Mouse (Mus musculus): ENCODE measurements around the gene Crispld2.

The Crispld2 gene

DNA sequence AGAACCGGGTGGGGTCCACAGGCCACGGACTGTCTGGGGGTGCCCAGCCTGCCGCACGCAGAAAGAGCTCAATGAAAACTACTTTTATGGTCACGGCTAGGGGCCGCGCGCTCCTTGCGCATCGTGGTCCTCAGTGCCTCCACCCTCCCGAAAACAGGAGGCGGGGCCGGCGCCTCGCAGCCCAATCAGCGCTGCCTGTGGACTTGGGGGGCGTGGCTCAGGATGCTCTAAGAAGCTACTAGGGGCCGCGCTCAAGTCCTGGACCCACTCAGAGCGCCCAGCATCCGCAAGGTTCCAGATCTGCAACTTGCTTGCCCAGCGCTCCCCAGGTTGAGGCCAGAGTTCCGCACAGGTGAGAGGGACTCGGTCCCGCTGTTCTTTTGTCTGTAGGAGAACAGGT, at the start of gene Crispld2:
Crispld2 (plus strand) TSS at position 190 of the 400 bp plus-strand sequence.
- WGBS: 2% methylated on average over 25 of the region's 25 CpGs

GRCm38 (mm10) chr8:119943616-119944015, 48.6 kb upstream of the Crispld2 start:
- 83% methylated on average over 10 of the region's 10 CpGs for WGBS

- 64% methylated on average over 9 of the region's 9 CpGs for WGBS
Observed at GRCm38 (mm10) chr8:119944096-119944811, 48.0 kb upstream of the Crispld2 start.

GRCm38 (mm10) chr8:119946326-119946865, 45.8 kb upstream of the Crispld2 start:
- WGBS: 47% methylated on average over 8 of the region's 8 CpGs

- WGBS: 89% methylated on average over 19 of the region's 19 CpGs
Observed at GRCm38 (mm10) chr8:119947653-119948052, 44.6 kb upstream of the Crispld2 start.

DNA sequence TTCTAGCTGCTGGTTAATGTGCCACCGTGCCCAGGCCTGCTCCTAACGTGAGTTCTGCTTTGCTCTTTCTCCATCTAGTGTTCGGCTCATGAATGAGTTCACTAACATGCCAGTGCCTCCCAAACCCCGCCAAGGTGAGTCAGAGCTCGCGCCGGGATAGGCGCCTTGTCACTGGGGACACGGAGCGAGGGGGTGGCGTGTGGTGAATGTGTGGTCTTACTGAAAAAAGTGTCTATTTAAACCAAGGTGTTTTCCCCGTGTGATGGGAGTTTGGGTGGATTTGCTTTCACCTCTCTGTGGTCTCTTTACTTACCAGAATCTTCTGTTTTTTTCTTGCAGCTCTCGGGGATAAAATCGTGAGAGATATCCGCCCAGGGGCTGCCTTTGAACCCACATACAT, 43.9 kb upstream of the Crispld2 start:
- WGBS: 58% methylated on average over 15 of the region's 15 CpGs

- WGBS: 59% methylated on average over 7 of the region's 7 CpGs
Observed at GRCm38 (mm10) chr8:119952282-119952681, 40.0 kb upstream of the Crispld2 start.

DNA sequence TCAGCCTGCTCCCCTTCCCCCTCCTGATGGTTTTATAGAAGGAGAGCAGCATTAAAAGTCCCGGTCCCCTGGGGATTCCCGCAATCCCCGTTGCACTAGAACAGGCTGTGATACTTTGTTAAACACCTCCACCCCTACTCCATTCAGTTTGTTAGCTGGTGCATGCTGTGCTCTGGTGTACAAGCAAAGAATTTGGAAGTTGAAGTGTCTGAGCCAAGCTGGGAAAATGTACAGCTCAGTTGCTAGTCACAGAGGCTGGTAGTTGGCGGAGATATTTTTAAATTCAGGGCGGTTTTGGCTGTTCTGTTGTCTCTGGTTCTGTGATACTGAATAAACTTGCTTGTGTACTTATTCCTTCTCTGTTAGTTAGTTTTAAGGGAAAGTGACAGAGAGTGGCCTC, 39.5 kb upstream of the Crispld2 start:
- 28% methylated on average over 5 of the region's 5 CpGs for WGBS

DNA sequence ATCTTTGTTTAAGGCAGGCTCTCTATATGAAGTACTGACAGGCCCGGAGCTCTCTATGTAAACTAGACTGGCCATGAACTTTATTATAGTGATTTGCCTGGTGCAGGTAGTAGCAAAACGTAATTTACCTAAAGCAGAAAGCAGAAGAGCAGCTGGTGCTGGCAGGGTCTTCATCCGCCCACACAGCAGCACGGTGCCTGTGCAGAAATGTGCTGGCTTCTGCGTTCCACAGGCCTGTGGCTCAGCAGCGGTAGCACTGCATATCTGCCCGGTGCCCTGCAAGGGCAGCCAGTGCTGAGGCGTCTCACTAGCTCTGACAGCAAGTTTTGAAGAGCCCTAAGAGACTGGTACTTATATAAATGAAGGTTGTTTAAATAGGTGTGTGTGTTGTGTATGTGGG, 36.9 kb upstream of the Crispld2 start:
- WGBS: 62% methylated on average over 8 of the region's 8 CpGs

GRCm38 (mm10) chr8:119958076-119958475, 34.2 kb upstream of the Crispld2 start:
- WGBS: 97% methylated on average over 10 of the region's 10 CpGs

- 16% methylated on average over 5 of the region's 5 CpGs for WGBS
Observed at GRCm38 (mm10) chr8:119960531-119961104, 31.6 kb upstream of the Crispld2 start.

- WGBS: 80% methylated on average over 4 of the region's 4 CpGs
Observed at GRCm38 (mm10) chr8:119964859-119965258, 27.4 kb upstream of the Crispld2 start.

- WGBS: 89% methylated on average over 9 of the region's 9 CpGs
Observed at GRCm38 (mm10) chr8:119967435-119967834, 24.8 kb upstream of the Crispld2 start.

- 51% methylated on average over 9 of the region's 9 CpGs for WGBS
Observed at GRCm38 (mm10) chr8:119970169-119970568, 22.1 kb upstream of the Crispld2 start.

GRCm38 (mm10) chr8:119972558-119972957, 19.7 kb upstream of the Crispld2 start:
- 75% methylated on average over 12 of the region's 12 CpGs for WGBS

DNA sequence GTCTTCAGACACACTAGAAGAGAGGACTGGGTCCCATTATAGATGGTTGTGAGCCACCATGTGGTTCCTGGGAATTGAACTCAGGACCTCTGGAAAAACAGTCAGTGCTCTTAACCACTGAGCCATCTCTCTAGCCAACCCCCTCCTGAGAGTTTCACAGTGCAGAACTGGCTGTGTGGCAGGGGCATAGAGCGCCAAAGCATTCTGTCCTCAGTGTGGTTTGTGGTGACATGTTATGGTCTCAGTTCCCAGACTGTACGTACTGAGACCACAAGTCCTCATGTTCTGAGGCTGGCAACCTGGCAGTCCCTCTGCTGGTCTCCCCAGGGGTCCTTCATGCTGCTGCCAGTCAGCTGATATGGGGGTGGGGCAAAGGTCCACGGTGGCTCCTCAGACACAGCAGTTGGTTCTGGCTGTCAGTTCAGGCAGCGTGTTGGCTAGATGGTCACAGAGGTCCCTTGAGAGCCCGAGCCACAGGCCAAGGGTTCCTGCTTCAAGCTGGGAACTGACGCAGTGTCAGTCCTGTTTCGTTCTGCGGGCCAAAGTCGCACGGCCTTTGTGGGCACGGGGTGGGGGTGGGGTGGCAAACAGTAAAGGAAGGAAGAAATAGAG, 13.4 kb upstream of the Crispld2 start:
- WGBS: 75% methylated on average over 11 of the region's 11 CpGs

GRCm38 (mm10) chr8:119981253-119981652, 11.0 kb upstream of the Crispld2 start:
- WGBS: 86% methylated on average over 4 of the region's 4 CpGs

DNA sequence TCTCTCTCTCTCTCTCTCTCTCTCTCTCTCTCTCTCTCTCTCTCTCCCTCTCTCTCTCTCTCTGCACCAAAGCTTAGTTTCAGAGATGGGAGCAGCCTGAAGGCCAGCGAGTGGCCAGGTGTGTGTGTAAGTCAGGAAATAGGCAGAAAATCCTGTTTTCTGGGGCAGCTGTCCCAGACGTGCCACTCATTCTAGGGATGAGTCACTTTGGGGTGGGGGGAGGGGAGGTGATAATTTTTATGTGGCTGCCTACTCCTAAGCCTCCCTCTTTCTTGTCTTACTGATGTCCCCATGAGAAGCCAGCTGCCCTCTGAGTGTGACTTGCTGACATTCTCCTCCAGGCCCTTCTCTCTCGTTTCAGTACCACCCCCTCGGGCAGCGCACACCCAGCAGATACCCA, 6.1 kb upstream of the Crispld2 start:
- WGBS: 69% methylated on average over 5 of the region's 5 CpGs

DNA sequence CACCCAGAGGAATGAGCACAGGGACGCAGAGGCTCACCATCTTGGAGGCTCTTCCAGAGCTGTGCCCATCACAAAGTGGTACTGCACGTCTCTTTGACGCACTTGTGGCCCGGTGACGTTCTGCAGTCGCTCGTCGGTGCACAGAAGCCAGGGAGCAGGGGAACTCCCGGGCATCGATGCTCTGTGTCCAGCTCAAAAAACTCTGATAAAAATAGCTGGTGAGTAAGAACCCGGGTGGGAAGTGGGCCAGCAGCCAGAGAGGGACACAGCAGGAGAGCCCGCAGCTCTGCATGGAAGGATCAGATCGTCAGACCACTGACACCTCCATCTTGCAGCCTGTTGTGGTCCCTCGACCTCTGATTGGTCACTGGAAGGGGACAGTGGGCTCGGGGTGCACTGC, 4.2 kb upstream of the Crispld2 start:
- 54% methylated on average over 15 of the region's 15 CpGs for WGBS

DNA sequence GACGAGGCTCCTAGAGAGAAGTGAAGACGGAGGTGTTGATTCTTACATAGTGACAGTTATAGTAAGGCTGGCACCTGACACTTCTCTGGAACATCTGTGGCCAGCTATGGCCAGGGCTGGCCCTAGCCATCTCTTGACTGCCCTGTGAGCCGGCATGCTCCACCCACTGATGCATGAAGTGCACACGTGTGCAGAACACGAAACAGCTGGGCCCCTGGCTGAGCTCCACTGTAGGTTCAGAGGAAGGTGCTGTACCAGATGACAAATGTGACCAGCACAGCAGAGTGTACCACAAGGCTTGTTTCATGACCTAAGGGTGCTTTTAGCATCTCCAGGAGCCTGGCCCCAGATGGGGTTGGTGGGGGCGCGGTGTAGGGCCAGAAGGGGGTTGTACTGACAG, 1.9 kb downstream of the Crispld2 start:
- whole genome bisulfite sequencing: 83% methylated on average over 7 of the region's 7 CpGs

GRCm38 (mm10) chr8:119994556-119994955, 2.3 kb downstream of the Crispld2 start:
- 81% methylated on average over 6 of the region's 6 CpGs for WGBS

DNA sequence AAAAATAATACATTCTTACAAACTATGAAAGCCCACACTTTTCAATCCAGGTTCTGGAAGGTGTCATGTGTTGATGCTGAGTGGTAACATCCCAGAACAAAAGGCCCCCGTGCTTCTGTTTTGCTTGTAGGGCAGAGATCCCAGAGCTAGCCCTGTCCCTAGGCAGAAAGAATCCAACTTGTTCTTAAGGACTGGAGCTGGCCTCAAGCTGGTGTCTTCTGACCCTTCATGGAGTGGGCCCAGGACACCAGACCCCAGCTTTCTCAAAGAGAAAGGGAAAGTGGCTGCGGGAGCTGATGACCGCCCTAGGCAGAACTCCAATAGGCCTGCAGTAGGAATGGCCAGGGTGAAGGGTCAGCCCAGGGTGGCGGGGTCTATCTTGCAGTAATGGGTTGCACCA, 5.0 kb downstream of the Crispld2 start:
- 87% methylated on average over 4 of the region's 4 CpGs for WGBS

DNA sequence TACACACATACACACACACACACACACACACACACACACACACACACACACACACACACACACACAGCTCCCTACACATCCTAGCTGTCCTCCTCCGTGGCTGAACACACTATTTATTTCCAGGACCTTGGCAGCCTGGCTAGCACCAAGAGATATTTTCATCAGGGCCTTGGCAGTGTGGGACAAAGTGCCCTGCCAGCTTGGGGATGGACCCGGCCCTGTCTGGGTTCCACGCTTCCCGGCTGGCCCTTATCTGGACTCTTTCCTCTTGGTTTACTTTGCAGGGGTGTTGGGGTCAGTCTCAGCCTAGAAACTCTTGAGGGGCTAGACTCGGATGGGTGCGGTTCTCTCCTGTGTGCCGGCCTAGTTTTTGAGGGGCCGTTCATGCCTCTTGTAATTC, 8.2 kb downstream of the Crispld2 start:
- 63% methylated on average over 8 of the region's 8 CpGs for WGBS

Data from cerebral cortex, adult 2 months (tissue).